Mouse (Mus musculus): Measurements from ENCODE around the gene Setdb1. TPM values are rescaled to one million over a fixed set of nuclear protein-coding genes. Genes with fewer than 3 reads are reported as not detected.
"Not testable (repeated sequence)": the region's sequence is repeated elsewhere in the genome, so short reads cannot be mapped to it uniquely, and the experiment has no call there.

The Setdb1 gene
- 48.9 and 57.2 TPM in 2 replicates for polyA plus RNA-seq (2016; fragmentation: Nextera tagmentation; extraction: Ambion mirVana)

DNA sequence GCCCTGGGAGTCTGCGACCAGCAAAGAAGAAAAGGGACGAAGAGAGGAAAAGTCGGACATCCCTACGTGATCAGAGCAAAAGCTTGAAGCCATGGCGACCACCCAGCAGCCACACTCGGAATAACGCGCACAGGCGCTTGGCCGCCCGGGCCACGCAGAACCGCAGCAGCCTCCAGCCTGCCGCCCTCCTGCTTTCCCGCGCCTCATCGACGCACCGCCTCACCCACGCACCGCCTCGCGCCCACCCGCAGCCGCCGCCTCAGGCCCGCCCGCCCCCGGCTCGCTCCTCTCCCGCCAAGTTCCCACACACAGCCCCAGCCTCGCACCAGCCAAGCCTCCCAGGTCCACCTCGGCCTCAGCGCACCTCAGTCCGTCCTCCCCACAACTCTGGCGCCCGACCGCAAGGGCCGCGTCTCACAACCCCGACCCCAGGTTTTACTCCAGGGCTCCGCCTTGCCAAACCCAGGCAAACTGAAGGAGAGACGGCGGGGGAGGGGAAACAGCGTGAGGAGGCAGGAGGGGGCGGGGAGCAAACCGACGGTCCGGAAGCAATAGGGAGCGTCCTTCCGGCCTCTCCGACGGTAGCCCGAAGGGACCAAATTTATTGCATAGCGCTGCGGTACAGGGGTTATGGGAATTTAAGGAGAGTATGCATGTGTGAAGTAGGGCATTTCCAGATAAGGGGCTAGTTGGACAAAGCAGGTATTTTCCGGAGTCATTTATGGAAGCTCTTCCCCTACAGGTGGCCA is at the start of gene Setdb1:
Setdb1 (minus strand) TSS at position 502 of the 749 bp plus-strand sequence.
- peak; percentile 95 for ATAC-seq (ENCODE audit: low FRiP score, low read depth)
- not testable (repeated sequence) for H3K9me3 ChIP-seq; H3K27ac ChIP-seq; H3K4me1 ChIP-seq; H3K27me3 ChIP-seq (replicated peaks)
- Histone ChIP-seq H3K36me3 (peaks cover 16% of the 10 kb centered on the region), H3K9ac (peak within 1 kb of the TSS; percentile 68), H3K4me3 (peak within 1 kb of the TSS; percentile 53), H3K4me2 (replicated peaks) (peak within 1 kb of the TSS; percentile 55)
- WGBS = under 1% methylated on average over 34 of the region's 57 CpGs

DNA sequence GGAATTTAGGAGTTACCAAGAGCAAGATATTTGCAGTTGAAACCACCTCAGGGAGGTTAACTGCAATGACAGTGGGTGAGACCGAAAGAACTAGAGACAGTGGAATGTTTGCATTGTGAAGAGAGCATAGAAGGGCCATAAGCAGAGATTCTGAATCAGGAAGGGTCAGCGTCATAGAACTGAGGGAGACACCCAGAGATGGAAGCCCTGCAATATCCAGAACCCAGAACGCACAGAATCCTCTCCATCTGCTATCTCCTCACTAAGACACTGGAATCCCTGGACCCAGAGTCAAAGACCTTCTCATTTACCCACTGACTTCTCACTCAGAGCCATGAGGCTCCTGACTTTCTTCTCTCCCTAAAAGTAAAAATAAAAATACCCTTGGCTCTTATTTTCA is 45.7 kb upstream of the Setdb1 start, which contains the start of gene 4930558C23Rik:
4930558C23Rik (minus strand) TSS at position 101 of the 400 bp plus-strand sequence.
- Histone ChIP-seq H3K4me2 (replicated peaks) (no peak within 1 kb of the TSS), H3K9me3 (no peaks in the 10 kb centered on the region), H3K9ac (no peak within 1 kb of the TSS), H3K4me1 (no peaks in the 10 kb centered on the region), H3K27ac (no peak within 1 kb of the TSS), H3K4me3 (no peak within 1 kb of the TSS), H3K36me3 (no peaks in the 10 kb centered on the region), H3K27me3 (replicated peaks) (no peaks in the 10 kb centered on the region)
- no peak for ATAC-seq (ENCODE audit: low FRiP score, low read depth)
- 95% methylated on average over 3 of the region's 3 CpGs for WGBS

DNA sequence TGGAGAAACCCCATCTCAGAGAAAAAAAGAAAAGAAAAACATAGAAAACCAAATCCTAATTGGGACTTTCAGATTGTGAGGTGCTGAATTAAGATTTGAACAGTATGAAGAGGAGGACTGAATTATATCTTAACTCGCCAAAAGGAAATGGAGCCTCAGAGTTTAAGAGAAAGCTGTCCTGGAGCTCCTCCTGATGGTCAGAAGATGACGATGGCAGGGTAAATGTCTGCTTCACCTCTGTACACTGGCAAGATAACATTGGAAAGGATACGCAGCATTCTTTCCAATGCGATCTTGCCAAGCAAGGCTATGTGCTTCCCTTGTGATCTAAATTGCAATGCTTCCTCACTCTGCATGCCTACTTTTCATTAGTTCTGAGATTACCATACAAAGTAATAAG is 37.4 kb upstream of the Setdb1 start:
- Histone ChIP-seq H3K4me3 (no peak overlapping the region), H3K27me3 (replicated peaks) (no peaks in the 10 kb centered on the region), H3K9ac (no peak overlapping the region), H3K9me3 (0 out of 2 replicates have a peak, but pooled peaks cover 3% of the 10 kb centered on the region), H3K4me1 (no peaks in the 10 kb centered on the region), H3K27ac (no peak overlapping the region), H3K36me3 (no peaks in the 10 kb centered on the region), H3K4me2 (replicated peaks) (no peak overlapping the region)
- WGBS = 90% methylated on average over 4 of the region's 4 CpGs
- no peak for ATAC-seq (ENCODE audit: low FRiP score, low read depth)

DNA sequence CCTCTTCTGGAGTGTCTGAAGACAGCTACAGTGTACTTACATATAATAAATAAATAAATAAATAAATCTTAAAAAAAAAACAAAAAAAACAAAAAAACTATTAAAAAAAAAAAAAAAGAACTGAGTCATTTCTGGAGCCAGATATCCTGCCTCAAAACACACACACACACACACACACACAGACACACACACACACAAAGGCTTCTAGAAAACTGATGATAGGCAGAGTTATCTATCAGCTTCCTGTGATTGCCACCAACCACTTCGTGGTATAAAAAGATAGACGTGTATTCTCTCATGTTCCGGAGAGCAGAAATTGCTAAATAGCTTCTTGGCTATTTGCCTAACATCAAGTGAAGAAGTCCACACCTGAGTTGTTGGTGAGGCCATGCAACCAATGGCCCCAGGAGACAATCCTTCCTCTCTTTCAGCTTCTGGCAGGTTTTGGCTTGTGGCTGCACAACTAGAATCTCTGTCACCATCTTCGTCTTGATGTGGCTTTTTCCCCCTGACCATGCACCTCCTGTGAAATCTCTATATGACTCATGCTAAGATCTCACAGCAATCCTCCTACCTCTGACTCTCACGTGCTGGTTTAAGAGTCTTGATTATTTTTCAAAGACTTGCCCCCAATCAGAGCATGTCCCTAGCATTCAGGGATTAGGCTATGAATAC is 28.5 kb upstream of the Setdb1 start:
- H3K9ac ChIP-seq = no peak overlapping the region
- no peaks in the 10 kb centered on the region for H3K27me3 ChIP-seq (replicated peaks)
- H3K9me3 ChIP-seq = no peaks in the 10 kb centered on the region
- no peak overlapping the region for H3K4me2 ChIP-seq (replicated peaks)
- WGBS = 90% methylated on average over 5 of the region's 5 CpGs
- H3K4me3 ChIP-seq = no peak overlapping the region
- H3K4me1 ChIP-seq = no peaks in the 10 kb centered on the region
- H3K27ac ChIP-seq = no peak overlapping the region
- ATAC-seq (ENCODE audit: low FRiP score, low read depth) = no peak
- no peaks in the 10 kb centered on the region for H3K36me3 ChIP-seq

DNA sequence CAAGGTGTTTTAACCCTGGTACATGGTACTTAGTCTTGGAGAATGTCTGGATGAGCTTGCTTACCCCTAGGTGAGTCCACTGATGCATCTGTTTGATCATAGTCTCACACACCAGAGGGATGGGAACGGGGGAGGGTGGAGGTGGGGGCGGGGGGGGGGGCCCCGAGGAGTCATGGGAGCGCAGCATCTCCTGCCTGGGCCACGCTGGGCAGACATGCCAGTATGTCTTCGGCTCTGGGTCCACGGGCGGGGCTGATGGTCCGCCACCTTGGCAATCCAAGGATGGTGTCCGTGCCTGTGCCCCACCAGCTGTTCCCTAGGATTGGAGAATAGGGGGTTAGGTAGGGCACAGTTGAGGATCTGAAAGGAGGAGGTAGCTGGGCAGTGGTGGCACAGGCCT is 16.2 kb upstream of the Setdb1 start:
- H3K27me3 ChIP-seq (replicated peaks) = no peaks in the 10 kb centered on the region
- no peak overlapping the region for H3K9ac ChIP-seq
- H3K4me1 ChIP-seq = no peaks in the 10 kb centered on the region
- H3K9me3 ChIP-seq = peaks cover 14% of the 10 kb centered on the region
- no peak for ATAC-seq (ENCODE audit: low FRiP score, low read depth)
- H3K4me2 ChIP-seq (replicated peaks) = no peak overlapping the region
- no peaks in the 10 kb centered on the region for H3K36me3 ChIP-seq
- 89% methylated on average over 10 of the region's 10 CpGs for WGBS
- H3K27ac ChIP-seq = no peak overlapping the region
- H3K4me3 ChIP-seq = no peak overlapping the region

DNA sequence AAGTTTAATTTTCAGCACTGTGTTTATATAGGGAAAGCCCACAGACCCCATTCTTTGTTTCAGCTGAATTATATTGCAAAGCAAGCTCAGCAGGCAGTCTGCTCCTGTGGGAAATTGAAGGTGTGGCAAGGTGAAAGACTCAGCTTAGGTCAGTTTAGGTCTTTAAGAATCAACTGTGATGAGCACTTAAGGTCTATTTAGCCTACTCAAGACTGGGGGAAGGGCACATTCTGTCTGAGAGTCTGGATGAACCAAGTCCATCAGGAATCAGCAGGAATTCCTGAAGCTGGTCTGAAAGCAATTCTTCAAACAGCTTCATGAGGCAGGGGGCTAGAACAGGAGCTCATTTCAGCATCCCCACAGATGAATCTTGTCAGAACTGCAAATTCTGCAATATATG is 13.1 kb upstream of the Setdb1 start:
- ATAC-seq (ENCODE audit: low FRiP score, low read depth) = no peak
- Histone ChIP-seq H3K27me3 (replicated peaks) (no peaks in the 10 kb centered on the region), H3K4me3 (no peak overlapping the region), H3K4me2 (replicated peaks) (no peak overlapping the region), H3K27ac (no peak overlapping the region), H3K4me1 (no peaks in the 10 kb centered on the region), H3K9ac (no peak overlapping the region), H3K36me3 (no peaks in the 10 kb centered on the region), H3K9me3 (no peaks in the 10 kb centered on the region)

DNA sequence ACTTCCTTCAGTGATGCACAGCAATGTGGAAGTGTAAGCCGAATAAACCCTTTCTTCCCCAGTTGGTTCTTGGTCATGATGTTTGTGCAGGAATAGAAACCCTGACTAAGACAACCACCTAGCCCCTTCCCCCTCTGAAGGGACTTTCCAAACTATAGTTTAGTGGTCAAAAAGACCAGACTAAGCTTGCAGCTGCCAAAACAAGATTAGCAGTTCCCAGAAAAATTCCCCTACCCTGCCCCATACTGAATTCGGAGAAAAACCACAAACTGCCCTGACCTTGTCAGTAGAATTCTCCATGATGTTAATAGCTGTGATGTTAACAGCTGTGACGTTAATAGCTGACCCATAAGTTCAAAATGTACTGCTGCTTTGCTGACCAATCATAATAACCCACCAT is 3.3 kb upstream of the Setdb1 start:
- H3K9ac ChIP-seq; ATAC-seq (ENCODE audit: low FRiP score, low read depth); H3K4me3 ChIP-seq; H3K4me1 ChIP-seq; H3K9me3 ChIP-seq; H3K27ac ChIP-seq; H3K36me3 ChIP-seq; H3K4me2 ChIP-seq (replicated peaks); H3K27me3 ChIP-seq (replicated peaks): not testable (repeated sequence)
- 83% methylated on average over 3 of the region's 3 CpGs for WGBS

DNA sequence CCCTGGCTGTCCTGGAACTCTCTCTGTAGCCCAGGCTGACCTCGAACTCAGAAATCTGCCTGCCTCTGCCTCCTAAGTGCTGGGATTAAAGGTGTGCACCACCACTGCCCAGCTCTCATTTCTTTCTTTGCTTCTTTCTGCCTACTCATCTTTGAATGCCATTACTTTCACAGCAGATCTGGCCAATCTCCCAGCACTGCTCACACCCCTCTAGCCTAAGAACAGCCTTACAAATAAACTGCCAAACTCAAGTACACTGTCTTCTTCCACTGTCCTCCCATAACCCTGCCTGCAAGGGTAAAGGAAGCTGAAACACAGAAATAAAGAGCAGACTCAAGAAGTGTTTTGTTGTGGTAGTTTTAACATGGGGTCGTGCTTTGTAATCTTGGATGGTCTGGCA is 744 bp upstream of the Setdb1 start:
- H3K27ac ChIP-seq = no peak overlapping the region
- no peak overlapping the region for H3K4me3 ChIP-seq
- no peak overlapping the region for H3K4me2 ChIP-seq (replicated peaks)
- H3K9me3 ChIP-seq = no peaks in the 10 kb centered on the region
- no peak overlapping the region for H3K9ac ChIP-seq
- H3K4me1 ChIP-seq = no peaks in the 10 kb centered on the region
- no peaks in the 10 kb centered on the region for H3K27me3 ChIP-seq (replicated peaks)
- no peak for ATAC-seq (ENCODE audit: low FRiP score, low read depth)
- peaks cover 10% of the 10 kb centered on the region for H3K36me3 ChIP-seq
- 88% methylated on average over 2 of the region's 2 CpGs for WGBS

DNA sequence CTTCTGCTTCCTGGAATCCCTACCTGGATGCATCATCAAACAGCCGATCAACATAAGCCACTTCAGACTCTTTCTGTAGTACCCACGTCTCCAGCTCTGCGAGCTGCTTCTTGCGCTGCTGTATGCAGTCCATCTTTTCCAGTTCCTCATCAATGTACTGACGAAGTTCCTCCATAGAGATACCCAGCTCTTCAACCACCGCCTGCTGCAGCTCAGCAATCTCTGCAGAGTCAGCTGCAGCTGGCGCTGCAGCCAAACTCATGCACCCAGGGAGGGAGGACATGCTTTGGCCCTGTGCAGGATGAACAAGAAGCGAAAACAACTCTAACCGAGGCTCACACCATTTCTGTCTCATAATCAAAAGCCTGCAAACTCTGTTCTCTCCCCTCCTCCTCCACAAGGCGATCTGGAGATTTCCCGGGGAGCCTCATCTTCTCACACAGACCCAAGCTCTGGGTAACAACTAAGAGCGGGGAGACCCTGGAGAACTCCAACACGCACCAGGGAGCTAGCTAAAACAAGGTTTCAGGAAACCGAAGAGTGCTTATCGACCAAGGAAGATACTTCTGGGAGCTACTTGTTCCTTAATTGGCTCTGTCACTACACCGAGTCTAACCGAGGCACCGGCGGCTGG is 974 bp downstream of the Setdb1 start:
- not testable (repeated sequence) for H3K4me1 ChIP-seq; H3K9me3 ChIP-seq; H3K9ac ChIP-seq; H3K27ac ChIP-seq; H3K27me3 ChIP-seq (replicated peaks)
- Histone ChIP-seq H3K4me3 (peak overlapping the region; percentile 53), H3K4me2 (replicated peaks) (peak overlapping the region; percentile 55), H3K36me3 (peaks cover 21% of the 10 kb centered on the region)
- ATAC-seq (ENCODE audit: low FRiP score, low read depth) = peak; percentile 11; the same call in 1 of the 2 replicates
- 35% methylated on average over 11 of the region's 19 CpGs for whole genome bisulfite sequencing

DNA sequence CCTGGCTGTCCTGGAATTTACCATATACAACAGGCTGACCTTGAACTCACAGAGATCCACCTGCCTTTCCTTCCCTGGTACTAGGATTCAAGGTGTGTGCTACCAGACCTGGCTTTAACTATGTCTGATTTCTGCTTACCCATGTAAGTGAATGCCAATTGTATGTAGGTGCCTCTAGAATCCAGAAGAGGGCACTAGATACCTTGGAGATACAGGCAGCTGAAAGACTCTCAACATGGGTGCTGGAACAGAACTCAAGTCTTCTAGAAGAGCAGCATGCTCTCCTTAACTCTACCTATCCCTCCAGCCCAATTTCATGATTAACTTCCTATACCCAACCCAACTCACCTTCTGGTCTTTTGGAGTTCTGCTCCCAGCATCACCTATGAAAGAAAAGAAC is 7.5 kb downstream of the Setdb1 start:
- Histone ChIP-seq H3K27me3 (replicated peaks) (no peaks in the 10 kb centered on the region), H3K36me3 (peaks cover 75% of the 10 kb centered on the region), H3K9ac (no peak overlapping the region), H3K4me1 (no peaks in the 10 kb centered on the region), H3K4me3 (no peak overlapping the region), H3K9me3 (no peaks in the 10 kb centered on the region), H3K4me2 (replicated peaks) (no peak overlapping the region), H3K27ac (no peak overlapping the region)
- no peak for ATAC-seq (ENCODE audit: low FRiP score, low read depth)

DNA sequence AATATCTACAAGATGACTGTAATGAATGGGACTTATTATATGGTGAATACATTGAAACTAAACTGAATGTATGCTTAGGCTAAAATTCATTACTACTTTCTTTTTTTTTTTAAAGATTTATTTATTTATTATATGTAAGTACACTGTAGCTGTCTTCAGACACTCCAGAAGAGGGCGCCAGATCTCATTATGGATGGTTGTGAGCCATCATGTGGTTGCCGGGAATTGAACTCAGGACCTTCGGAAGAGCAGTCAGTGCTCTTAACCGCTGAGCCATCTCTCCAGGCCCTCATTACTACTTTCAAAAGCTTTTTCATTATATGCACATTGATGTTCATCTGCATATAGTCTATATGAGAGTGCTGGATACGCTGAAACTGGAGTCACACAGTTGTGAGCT is 8.7 kb downstream of the Setdb1 start:
- H3K9me3 ChIP-seq; H3K9ac ChIP-seq; H3K4me1 ChIP-seq; H3K4me2 ChIP-seq (replicated peaks); ATAC-seq (ENCODE audit: low FRiP score, low read depth); H3K27ac ChIP-seq; H3K4me3 ChIP-seq; H3K27me3 ChIP-seq (replicated peaks): not testable (repeated sequence)
- WGBS = 96% methylated on average over 5 of the region's 5 CpGs
- peaks cover 77% of the 10 kb centered on the region for H3K36me3 ChIP-seq

DNA sequence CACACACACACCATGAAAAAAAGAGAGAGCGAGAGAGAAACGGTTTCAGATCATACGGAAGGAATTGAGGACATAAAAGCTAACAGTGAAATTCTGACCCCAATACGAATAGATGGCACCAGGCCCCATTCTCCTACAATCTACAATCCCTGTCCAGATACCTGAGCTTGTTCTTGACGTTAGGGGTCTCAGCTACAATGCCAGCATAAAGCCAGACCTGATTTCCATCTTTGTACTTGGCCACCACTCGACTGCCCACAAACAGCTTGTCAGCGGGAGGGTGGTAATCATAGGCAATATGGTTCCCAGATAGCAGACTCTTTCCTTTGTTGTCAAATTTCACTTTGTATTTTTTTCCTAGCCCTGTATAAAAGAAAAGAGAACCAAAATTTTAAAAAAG is 10.5 kb downstream of the Setdb1 start:
- Histone ChIP-seq H3K4me3 (no peak overlapping the region), H3K4me2 (replicated peaks) (no peak overlapping the region), H3K9me3 (no peaks in the 10 kb centered on the region), H3K27me3 (replicated peaks) (no peaks in the 10 kb centered on the region), H3K36me3 (peaks cover 79% of the 10 kb centered on the region), H3K4me1 (no peaks in the 10 kb centered on the region), H3K27ac (no peak overlapping the region), H3K9ac (no peak overlapping the region)
- ATAC-seq (ENCODE audit: low FRiP score, low read depth) = no peak
- 96% methylated on average over 7 of the region's 7 CpGs for WGBS
